Mouse (Mus musculus) heart, postnatal 0 days (tissue): ENCODE measurements around the gene Cd36. TPM values are rescaled to one million over a fixed set of nuclear protein-coding genes. Genes with fewer than 3 reads are reported as not detected.

ENCODE experiments used
- ATAC-seq: fragments of 200-750 bp; cut with Nextera tagmentation; 2 replicates; pipeline ENCODE4 v1.8.0; 2017; ENCODE audit warnings: low read depth, moderate number of reproducible peaks, moderate library complexity; ENCODE audit not compliant: insufficient read depth
- DNase-seq: peaks from one replicate; pipeline ENCODE4 v3.0.0-alpha.2; 2016; ENCODE audit warnings: low spot score
- H3K27ac ChIP-seq: fragments of 300-500 bp; sonication (generic); 2 replicates; pipeline ENCODE4 v1.5.1; 2014; ENCODE audit warnings: low read depth, mild to moderate bottlenecking
- H3K27me3 ChIP-seq: fragments of 300-500 bp; sonication (generic); 2 replicates; pipeline ENCODE4 v1.6.1; 2014; ENCODE audit warnings: low read length, mixed read lengths; ENCODE audit not compliant: control insufficient read depth, insufficient read depth
- H3K36me3 ChIP-seq: fragments of 300-500 bp; sonication (generic); replicated peaks from 2 replicates; pipeline ENCODE4 v1.6.1; 2014; ENCODE audit warnings: low read length, mixed read lengths; ENCODE audit not compliant: control insufficient read depth, insufficient read depth
- H3K4me1 ChIP-seq: fragments of 300-500 bp; sonication (generic); 2 replicates; pipeline ENCODE4 v1.6.1; 2014; ENCODE audit warnings: antibody characterized with exemption; ENCODE audit not compliant: control insufficient read depth, insufficient read depth
- H3K4me2 ChIP-seq: fragments of 300-500 bp; sonication (generic); 2 replicates; pipeline ENCODE4 v1.6.1; 2014; ENCODE audit warnings: low read depth, mild to moderate bottlenecking, low read length, moderate library complexity
- H3K4me3 ChIP-seq: fragments of 300-500 bp; sonication (generic); 2 replicates; pipeline ENCODE4 v1.5.1; 2014; ENCODE audit warnings: low read depth, low read length
- H3K9ac ChIP-seq: fragments of 300-500 bp; sonication (generic); replicated peaks from 2 replicates; pipeline ENCODE4 v1.6.1; 2014; ENCODE audit warnings: low read depth, low read length, mixed read lengths
- H3K9me3 ChIP-seq: fragments of 300-500 bp; sonication (generic); replicated peaks from 2 replicates; pipeline ENCODE4 v1.6.1; 2016; ENCODE audit warnings: low read length; ENCODE audit not compliant: control insufficient read depth
- CTCF ChIP-seq: IDR thresholded peaks from 2 replicates; pipeline ENCODE4 v1.5.1; 2016; ENCODE audit warnings: antibody characterized with exemption, control low read depth, low read depth
- EP300 ChIP-seq: IDR thresholded peaks from 2 replicates; pipeline ENCODE4 v1.6.1; 2016; ENCODE audit warnings: antibody characterized with exemption, low read depth
- WGBS: fragments of 180-500 bp; shearing (Covaris S2); extraction: QIAGEN DNeasy Blood & Tissue Kit; methylation state at CpG from one replicate; pipeline ENCODE4 v1.1.7; 2014; 5-methylcytosine and 5-hydroxymethylcytosine counted together
- polyA plus RNA-seq: library from polyadenylated mRNA; unstranded; fragments of >200 nt; fragmentation: Nextera tagmentation; extraction: Ambion mirVana; gene quantifications from 2 replicates; pipeline ENCODE4 v1.2.1, GENCODE M21; 2015
- total RNA-seq: library from RNA; depleted of rRNA; stranded (reverse); fragments of >200 nt; gene quantifications from 2 replicates; pipeline ENCODE4 v1.2.3, GENCODE M21; 2014; ENCODE audit warnings: low replicate concordance

The Cd36 gene
- total and polyA plus RNA-seq, 2 experiments from 2014 or later, result 526 to 603 TPM

- Histone ChIP-seq H3K9me3 (no peaks in the 10 kb centered on the region), H3K4me3 (no peak overlapping the region), H3K36me3 (no peaks in the 10 kb centered on the region), H3K4me2 (no peak overlapping the region), H3K9ac (no peak overlapping the region), H3K27me3 (no peaks in the 10 kb centered on the region), H3K27ac (no peak overlapping the region), H3K4me1 (peaks cover 3% of the 10 kb centered on the region; the same call in 1 of the 2 replicates)
- TF ChIP-seq EP300, result no peak
- TF ChIP-seq CTCF, result no peak
- ATAC-seq (no peak), DNase-seq (no peak)
- 78% methylated on average over 3 of the region's 3 CpGs for WGBS
Measured at GRCm38 (mm10) chr5:17858399-17858798, 30.2 kb downstream of the Cd36 start.

GRCm38 (mm10) chr5:17857871-17858270 lies 30.7 kb downstream of the Cd36 start:
- no peak overlapping the region for H3K4me2 ChIP-seq
- ATAC-seq (no peak), DNase-seq (no peak)
- no peak for TF ChIP-seq EP300
- no peak for TF ChIP-seq CTCF
- H3K36me3 ChIP-seq, result no peaks in the 10 kb centered on the region
- no peak overlapping the region for H3K27ac ChIP-seq
- H3K27me3 ChIP-seq, result no peaks in the 10 kb centered on the region
- no peaks in the 10 kb centered on the region for H3K9me3 ChIP-seq
- H3K9ac ChIP-seq, result no peak overlapping the region
- 84% methylated on average over 3 of the region's 3 CpGs for WGBS
- peaks cover 3% of the 10 kb centered on the region; the same call in 1 of the 2 replicates for H3K4me1 ChIP-seq
- H3K4me3 ChIP-seq, result no peak overlapping the region

GRCm38 (mm10) chr5:17857262-17857661 lies 31.3 kb downstream of the Cd36 start:
- Histone ChIP-seq H3K4me1 (peaks cover 3% of the 10 kb centered on the region; the same call in 1 of the 2 replicates), H3K27ac (no peak overlapping the region), H3K4me3 (no peak overlapping the region), H3K9me3 (no peaks in the 10 kb centered on the region), H3K9ac (no peak overlapping the region), H3K27me3 (no peaks in the 10 kb centered on the region), H3K36me3 (no peaks in the 10 kb centered on the region), H3K4me2 (no peak overlapping the region)
- DNase-seq (no peak), ATAC-seq (no peak)
- 81% methylated on average over 4 of the region's 4 CpGs for WGBS
- no peak for TF ChIP-seq CTCF
- no peak for TF ChIP-seq EP300

GRCm38 (mm10) chr5:17854127-17854923 lies 34.3 kb downstream of the Cd36 start:
- Histone ChIP-seq H3K36me3 (no peaks in the 10 kb centered on the region), H3K27ac (0 out of 2 replicates have a peak overlapping the region, but pooled peaks have one; percentile 11), H3K9ac (no peak overlapping the region), H3K4me2 (no peak overlapping the region), H3K27me3 (no peaks in the 10 kb centered on the region), H3K9me3 (no peaks in the 10 kb centered on the region), H3K4me3 (no peak overlapping the region), H3K4me1 (peaks cover 3% of the 10 kb centered on the region; the same call in 1 of the 2 replicates)
- DNase-seq (no peak), ATAC-seq (no peak)
- no peak for TF ChIP-seq EP300
- TF ChIP-seq CTCF, result no peak
- WGBS, result 81% methylated on average over 3 of the region's 3 CpGs

GRCm38 (mm10) chr5:17850582-17850981 lies 38.0 kb downstream of the Cd36 start:
- H3K27me3 ChIP-seq, result no peaks in the 10 kb centered on the region
- no peak for ATAC-seq
- H3K4me1 ChIP-seq, result peaks cover 3% of the 10 kb centered on the region; the same call in 1 of the 2 replicates
- WGBS, result 70% methylated on average over 2 of the region's 2 CpGs
- peak overlapping the region; percentile 51 for H3K27ac ChIP-seq
- H3K9me3 ChIP-seq, result no peaks in the 10 kb centered on the region
- no peak for DNase-seq
- H3K4me3 ChIP-seq, result no peak overlapping the region
- no peak overlapping the region for H3K9ac ChIP-seq
- no peaks in the 10 kb centered on the region for H3K36me3 ChIP-seq
- H3K4me2 ChIP-seq, result no peak overlapping the region
- TF ChIP-seq CTCF, result peak; percentile 36
- no peak for TF ChIP-seq EP300
